Mouse (Mus musculus): ENCODE results near the gene Nkx2-1. TPM values are rescaled to one million over a fixed set of nuclear protein-coding genes. Genes with fewer than 3 reads are reported as not detected.

Nkx2-1 gene
- total and polyA plus RNA-seq, 3 experiments: not detected

- no peak for DNase-seq
Observed at GRCm38 (mm10) chr12:56522191-56522590, 14.5 kb downstream of the Nkx2-1 start.

DNA sequence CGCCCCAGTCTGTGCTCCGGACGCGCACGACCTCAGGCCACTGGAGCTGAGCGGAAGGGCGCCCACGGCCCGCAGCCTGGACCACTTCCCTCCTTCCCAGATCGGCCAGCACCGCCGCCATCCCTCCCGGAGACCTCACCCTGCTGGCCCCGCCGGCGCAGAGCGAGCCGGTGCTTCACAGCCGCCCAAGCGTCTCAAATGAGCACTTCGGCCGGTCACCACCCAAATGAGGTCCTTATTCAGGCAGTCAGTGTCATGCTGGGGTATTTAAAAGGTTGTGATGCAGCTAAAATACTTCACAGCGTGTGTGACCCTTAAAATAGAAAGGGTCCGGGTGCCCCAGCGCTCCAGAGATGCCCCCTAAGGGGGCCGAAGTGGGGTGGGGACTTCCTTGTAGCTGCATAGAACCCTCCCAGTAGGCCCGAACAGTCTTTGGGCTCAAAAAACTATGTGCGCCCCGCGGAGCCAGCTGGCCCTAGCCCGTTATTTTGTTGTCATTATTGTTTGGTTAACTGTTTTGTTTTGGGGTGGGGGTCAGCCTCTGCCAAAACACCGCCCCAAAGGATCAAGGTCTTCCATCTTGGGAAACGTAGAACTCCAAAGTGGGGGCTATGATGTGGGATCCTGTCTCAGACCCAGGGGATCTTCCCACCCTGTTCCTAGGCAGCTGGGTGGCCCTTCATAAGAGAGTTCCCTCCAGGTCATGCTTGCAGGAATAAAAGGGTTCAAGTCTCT lies 15.4 kb downstream of the Nkx2-1 start:
- DNase-seq: no peak

DNA sequence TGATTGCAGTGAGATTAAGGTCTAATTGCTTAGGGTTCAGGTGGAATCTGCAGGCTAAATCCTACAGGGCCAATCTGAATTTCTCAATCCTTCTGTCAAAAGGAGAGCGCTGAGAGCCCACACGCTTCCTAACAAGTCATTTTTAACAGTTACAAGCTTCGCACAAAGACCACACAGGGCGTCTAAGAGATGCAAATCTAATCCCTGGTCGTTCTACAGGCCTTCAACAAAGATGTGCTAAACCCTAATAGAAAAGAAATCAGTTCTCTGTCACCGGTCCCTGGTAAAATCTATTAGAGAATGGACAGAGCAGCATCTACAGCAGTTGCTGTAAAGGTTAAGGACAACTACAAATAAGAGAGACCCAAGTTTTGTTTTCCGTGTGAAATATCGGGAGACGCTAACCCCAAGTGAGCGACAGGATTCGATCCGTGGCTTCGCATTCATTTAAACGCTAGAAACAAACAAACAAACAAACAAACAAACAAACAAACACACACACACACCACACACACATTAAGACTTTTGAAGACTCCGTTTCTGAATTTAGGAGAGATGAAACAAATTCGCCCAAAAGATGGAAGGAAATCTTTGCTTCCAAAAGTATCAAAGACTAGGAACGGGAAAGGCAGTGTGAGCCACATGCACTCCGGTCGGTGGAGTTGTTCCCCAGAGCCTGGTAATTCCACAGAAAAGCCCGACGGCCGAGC lies 16.2 kb downstream of the Nkx2-1 start:
- no peak for DNase-seq

DNA sequence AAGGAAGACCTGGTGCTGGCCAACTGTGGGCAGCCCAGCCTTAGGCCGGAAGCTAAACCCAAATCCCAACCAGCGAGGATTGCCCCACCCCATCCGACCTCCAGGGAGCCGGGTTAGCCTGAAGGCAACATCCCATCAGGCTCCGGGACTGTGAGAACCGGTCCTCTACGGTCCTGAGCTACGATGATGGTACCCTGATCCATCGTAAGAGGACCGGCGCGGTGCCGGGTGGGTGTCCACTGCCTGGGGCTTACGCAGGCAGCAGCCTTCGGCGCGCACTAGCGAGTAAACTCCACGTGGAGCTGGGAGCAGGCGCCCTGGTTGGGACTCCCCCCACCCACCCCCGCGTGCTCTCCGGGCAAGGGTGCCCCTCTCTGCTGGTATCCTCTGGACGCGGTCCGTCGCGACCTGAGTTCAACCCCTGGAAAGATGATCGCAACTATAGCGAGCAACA lies 16.9 kb downstream of the Nkx2-1 start:
- no peak for DNase-seq

GRCm38 (mm10) chr12:56519071-56519737 lies 17.5 kb downstream of the Nkx2-1 start:
- DNase-seq: no peak

DNA sequence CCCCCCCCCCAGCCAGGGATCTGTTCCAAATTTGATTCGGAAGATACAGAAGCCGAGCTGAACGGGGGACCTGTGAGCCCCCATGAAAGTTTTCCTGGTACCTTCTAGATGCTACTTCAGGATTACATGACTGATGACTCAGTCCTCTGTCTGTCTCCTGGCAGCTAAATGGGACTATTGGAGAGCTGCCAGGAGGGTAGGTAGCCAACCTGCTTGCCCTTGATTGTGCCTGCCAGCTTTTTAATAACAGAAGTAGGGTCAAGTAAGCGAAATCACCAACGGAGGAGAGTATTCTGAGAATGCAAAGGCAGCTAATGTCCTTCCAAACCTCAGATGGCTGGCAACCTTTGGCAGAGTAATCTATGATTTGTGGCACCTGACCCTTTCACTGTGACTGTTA lies 18.5 kb downstream of the Nkx2-1 start:
- no peak for DNase-seq

DNA sequence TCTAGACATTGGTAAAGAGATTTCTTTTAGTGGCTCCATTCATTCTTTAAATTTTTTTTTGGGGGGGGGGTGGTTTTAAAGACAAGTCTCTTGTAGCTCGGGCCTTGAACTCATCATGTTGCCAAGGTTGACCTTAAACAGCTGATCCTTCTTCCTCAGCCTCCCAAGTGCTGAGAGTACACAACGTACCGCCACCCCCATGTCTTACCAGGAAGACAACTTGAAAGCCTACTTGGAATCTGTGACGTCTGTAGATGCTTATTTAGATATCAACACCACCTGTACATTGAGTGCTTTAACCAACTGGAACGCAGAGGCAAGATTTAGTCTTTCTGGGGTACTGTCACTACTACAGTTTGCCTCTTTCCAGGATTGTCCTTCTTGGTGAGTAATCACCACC lies 21.9 kb downstream of the Nkx2-1 start:
- no peak for DNase-seq

DNA sequence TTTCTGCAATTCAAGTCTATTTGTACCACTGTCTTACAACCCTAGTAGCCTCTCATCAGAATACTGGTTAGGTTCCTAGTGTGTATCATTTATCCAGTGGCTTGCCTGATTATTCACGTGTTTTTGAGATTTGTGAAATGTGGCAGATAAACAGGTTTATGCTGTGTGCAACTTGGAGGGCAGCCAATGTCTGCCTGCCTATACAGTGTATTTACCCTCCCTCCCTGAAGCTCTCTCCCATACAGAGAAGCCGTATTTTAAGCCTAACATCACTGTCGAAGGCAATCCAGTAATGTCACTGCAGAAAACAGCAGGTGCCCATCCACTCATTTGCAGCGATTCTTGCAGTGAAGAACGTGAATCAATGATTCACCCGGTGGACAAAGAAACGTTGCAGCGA lies 28.3 kb downstream of the Nkx2-1 start:
- DNase-seq: no peak

GRCm38 (mm10) chr12:56487046-56487445 lies 49.7 kb downstream of the Nkx2-1 start:
- no peak for DNase-seq

GRCm38 (mm10) chr12:56482606-56483005 lies 54.1 kb downstream of the Nkx2-1 start:
- DNase-seq: no peak

Other genes starting within 250 kb of the Nkx2-1 start
- 10 to 100 TPM; 10.1 to 14.0 TPM for gene Mbip, start 191.0 kb downstream of the Nkx2-1 start, total RNA-seq (2021)
- 2.1 TPM in 2 replicates for gene Mbip, start 191.0 kb downstream of the Nkx2-1 start, polyA plus RNA-seq (2012; rRNA removed)
- gene Nkx2-9, start 76.4 kb upstream of the Nkx2-1 start, total RNA-seq (2021): under 1 TPM in 1 of 2 experiments, not detected in 1; 0.69 TPM
- 0.61 and 0.80 TPM in 2 replicates for gene Nkx2-9, start 76.4 kb upstream of the Nkx2-1 start, polyA plus RNA-seq (2012; rRNA removed)
- gene Pax9, start 154.9 kb upstream of the Nkx2-1 start, total RNA-seq (2021): not detected
- not detected in 2 replicates for gene Pax9, start 154.9 kb upstream of the Nkx2-1 start, polyA plus RNA-seq (2012; rRNA removed)

Data from adrenal gland, adult 2 months (tissue).